Mouse (Mus musculus) megakaryocyte, embryonic 14.5 days (primary cell): Measurements from ENCODE around the gene Sectm1a. TPM values are rescaled to one million over a fixed set of nuclear protein-coding genes. Genes with fewer than 3 reads are reported as not detected.
"Not testable (repeated sequence)": the region's sequence is repeated elsewhere in the genome, so short reads cannot be mapped to it uniquely, and the experiment has no call there.

Experiments
- H3K27me3 ChIP-seq: replicated peaks from 2 replicates; pipeline ENCODE3; 2012; ENCODE audit warnings: inconsistent platforms
- H3K36me3 ChIP-seq: replicated peaks from 2 replicates; pipeline ENCODE3; 2012; ENCODE audit warnings: low read length, inconsistent platforms, mixed read lengths
- H3K4me1 ChIP-seq: 2 replicates; pipeline ENCODE4 v1.6.1; 2012; ENCODE audit warnings: inconsistent platforms
- H3K4me3 ChIP-seq: replicated peaks from 2 replicates; pipeline ENCODE3; 2012; ENCODE audit warnings: moderate library complexity, mild to moderate bottlenecking, inconsistent platforms
- H3K9me3 ChIP-seq: 2 replicates; pipeline ENCODE4 v1.6.1; 2012; ENCODE audit warnings: inconsistent platforms
- FLI1 ChIP-seq: IDR thresholded peaks from 2 replicates; pipeline ENCODE4 v1.6.1; 2012; ENCODE audit warnings: low read length, inconsistent platforms, mixed read lengths
- GATA1 ChIP-seq: IDR thresholded peaks from 3 replicates; pipeline ENCODE4 v1.6.1; 2012; ENCODE audit warnings: mixed read lengths, low read length, inconsistent platforms, borderline replicate concordance
- polyA plus RNA-seq: library from polyadenylated mRNA; stranded (reverse); fragments of >175 nt; gene quantifications from 2 replicates; pipeline ENCODE4 v1.2.3, GENCODE M21; 2012; ENCODE audit warnings: low replicate concordance; ENCODE audit not compliant: insufficient read depth

Sectm1a gene
- polyA plus RNA-seq, 1 experiment: not detected

GRCm38 (mm10) chr11:121067895-121068294 lies 13.1 kb downstream of the Sectm1a start:
- peaks cover 54% of the 10 kb centered on the region for H3K27me3 ChIP-seq
- TF ChIP-seq GATA1: no peak
- TF ChIP-seq FLI1: no peak
- H3K4me1 ChIP-seq: peaks cover 24% of the 10 kb centered on the region
- H3K36me3 ChIP-seq: no peaks in the 10 kb centered on the region
- H3K4me3 ChIP-seq: no peak overlapping the region
- H3K9me3 ChIP-seq: no peaks in the 10 kb centered on the region

- Histone ChIP-seq H3K4me3 (peak overlapping the region; percentile 85), H3K4me1 (peaks cover 24% of the 10 kb centered on the region), H3K36me3 (no peaks in the 10 kb centered on the region), H3K27me3 (peaks cover 66% of the 10 kb centered on the region), H3K9me3 (no peaks in the 10 kb centered on the region)
- TF ChIP-seq FLI1 (no peak), GATA1 (no peak)
Measured at GRCm38 (mm10) chr11:121064197-121064596, 16.8 kb downstream of the Sectm1a start.

- H3K9me3 ChIP-seq: no peaks in the 10 kb centered on the region
- TF ChIP-seq GATA1: no peak
- no peak for TF ChIP-seq FLI1
- no peaks in the 10 kb centered on the region for H3K36me3 ChIP-seq
- H3K4me3 ChIP-seq: peak within 1 kb of the TSS; percentile 85
- H3K4me1 ChIP-seq: peaks cover 24% of the 10 kb centered on the region
- peaks cover 62% of the 10 kb centered on the region for H3K27me3 ChIP-seq
Measured at GRCm38 (mm10) chr11:121063379-121063778, 17.6 kb downstream of the Sectm1a start, which contains the start of gene Sectm1b. TSS of gene Sectm1b (minus strand) at chr11:121063569.

GRCm38 (mm10) chr11:121061615-121062014 lies 19.4 kb downstream of the Sectm1a start:
- Histone ChIP-seq H3K4me1 (peaks cover 35% of the 10 kb centered on the region), H3K27me3 (peaks cover 61% of the 10 kb centered on the region), H3K4me3 (no peak overlapping the region), H3K9me3 (no peaks in the 10 kb centered on the region), H3K36me3 (no peaks in the 10 kb centered on the region)
- no peak for TF ChIP-seq FLI1
- TF ChIP-seq GATA1: no peak

GRCm38 (mm10) chr11:121060401-121061067 lies 20.5 kb downstream of the Sectm1a start:
- Histone ChIP-seq H3K27me3 (peaks cover 61% of the 10 kb centered on the region), H3K4me1 (peaks cover 38% of the 10 kb centered on the region)
- H3K36me3 ChIP-seq, H3K9me3 ChIP-seq, H3K4me3 ChIP-seq: not testable (repeated sequence)

GRCm38 (mm10) chr11:121059471-121059870 lies 21.5 kb downstream of the Sectm1a start:
- H3K36me3 ChIP-seq: no peaks in the 10 kb centered on the region
- TF ChIP-seq GATA1 (no peak), FLI1 (no peak)
- H3K9me3 ChIP-seq: no peaks in the 10 kb centered on the region
- peaks cover 64% of the 10 kb centered on the region for H3K27me3 ChIP-seq
- peaks cover 28% of the 10 kb centered on the region for H3K4me1 ChIP-seq
- H3K4me3 ChIP-seq: no peak overlapping the region

GRCm38 (mm10) chr11:121058956-121059355 lies 22.1 kb downstream of the Sectm1a start:
- peaks cover 23% of the 10 kb centered on the region for H3K4me1 ChIP-seq
- no peaks in the 10 kb centered on the region for H3K9me3 ChIP-seq
- no peaks in the 10 kb centered on the region for H3K36me3 ChIP-seq
- H3K4me3 ChIP-seq: no peak overlapping the region
- peaks cover 67% of the 10 kb centered on the region for H3K27me3 ChIP-seq
- TF ChIP-seq GATA1 (no peak), FLI1 (no peak)

GRCm38 (mm10) chr11:121058122-121058521 lies 22.9 kb downstream of the Sectm1a start:
- H3K4me3 ChIP-seq: no peak overlapping the region
- peaks cover 62% of the 10 kb centered on the region for H3K27me3 ChIP-seq
- no peak for TF ChIP-seq GATA1
- TF ChIP-seq FLI1: no peak
- H3K36me3 ChIP-seq: no peaks in the 10 kb centered on the region
- no peaks in the 10 kb centered on the region for H3K9me3 ChIP-seq
- peaks cover 20% of the 10 kb centered on the region for H3K4me1 ChIP-seq

GRCm38 (mm10) chr11:121056536-121057236 lies 24.3 kb downstream of the Sectm1a start:
- TF ChIP-seq FLI1 (no peak), GATA1 (no peak)
- Histone ChIP-seq H3K4me3 (peak overlapping the region; percentile 35), H3K27me3 (peaks cover 53% of the 10 kb centered on the region), H3K36me3 (peaks cover 12% of the 10 kb centered on the region), H3K9me3 (no peaks in the 10 kb centered on the region), H3K4me1 (peaks cover 19% of the 10 kb centered on the region)

GRCm38 (mm10) chr11:121053536-121053935 lies 27.5 kb downstream of the Sectm1a start:
- Histone ChIP-seq H3K9me3 (no peaks in the 10 kb centered on the region), H3K36me3 (peaks cover 20% of the 10 kb centered on the region), H3K4me3 (no peak overlapping the region), H3K4me1 (peaks cover 19% of the 10 kb centered on the region), H3K27me3 (peaks cover 51% of the 10 kb centered on the region)
- TF ChIP-seq GATA1: no peak
- TF ChIP-seq FLI1: no peak
